Mouse (Mus musculus): ENCODE data around the gene Gm20708. TPM values are rescaled to one million over a fixed set of nuclear protein-coding genes. Genes with fewer than 3 reads are reported as not detected.

Gene Gm20708
- polyA plus RNA-seq, 1 experiment from 2014 or later = 1.8 TPM

GRCm38 (mm10) chr11:117825333-117826101 is 16.0 kb downstream of the Gm20708 start, which contains the start of the genes Afmid and Tk1:
TSS of gene Afmid (plus strand) at chr11:117825924.
TSS of gene Tk1 (minus strand) at chr11:117826092.
- peak; percentile 34; the same call in 1 of the 2 replicates for ATAC-seq
- H3K27ac ChIP-seq (ENCODE audit: low read depth, low read length) = peak within 1 kb of the TSS; percentile 59
- WGBS = under 1% methylated on average over 34 of the region's 34 CpGs

GRCm38 (mm10) chr11:117826164-117826563 is 16.7 kb downstream of the Gm20708 start:
- Histone ChIP-seq H3K4me2 (ENCODE audit: low read length) (peak overlapping the region; percentile 95), H3K4me3 (ENCODE audit: low read length) (peak overlapping the region; percentile 53), H3K4me1 (ENCODE audit: control insufficient read depth, insufficient read depth, low read depth, low read length) (peaks cover 42% of the 10 kb centered on the region), H3K9me3 (ENCODE audit: control insufficient read depth, low read length) (no peaks in the 10 kb centered on the region), H3K36me3 (ENCODE audit: control insufficient read depth, insufficient read depth, low read length) (no peaks in the 10 kb centered on the region), H3K9ac (ENCODE audit: low read depth, low read length) (peak overlapping the region; percentile 66), H3K27me3 (replicated peaks; ENCODE audit: control insufficient read depth, insufficient read depth, low read length) (no peaks in the 10 kb centered on the region), H3K27ac (ENCODE audit: low read depth, low read length) (peak overlapping the region; percentile 59)
- peak; percentile 10; the same call in 1 of the 2 replicates for ATAC-seq
- 7% methylated on average over 5 of the region's 5 CpGs for WGBS

More at GRCm38 (mm10) chr11:117825333-117826101, 16.0 kb downstream of the Gm20708 start, which contains the start of the genes Afmid and Tk1:
- Histone ChIP-seq H3K27me3 (replicated peaks; ENCODE audit: control insufficient read depth, insufficient read depth, low read length) (no peaks in the 10 kb centered on the region), H3K4me1 (ENCODE audit: control insufficient read depth, insufficient read depth, low read depth, low read length) (peaks cover 42% of the 10 kb centered on the region), H3K9ac (ENCODE audit: low read depth, low read length) (peak within 1 kb of the TSS; percentile 66), H3K4me3 (ENCODE audit: low read length) (peak within 1 kb of the TSS; percentile 53), H3K36me3 (ENCODE audit: control insufficient read depth, insufficient read depth, low read length) (no peaks in the 10 kb centered on the region), H3K9me3 (ENCODE audit: control insufficient read depth, low read length) (no peaks in the 10 kb centered on the region), H3K4me2 (ENCODE audit: low read length) (peak within 1 kb of the TSS; percentile 95)

DNA sequence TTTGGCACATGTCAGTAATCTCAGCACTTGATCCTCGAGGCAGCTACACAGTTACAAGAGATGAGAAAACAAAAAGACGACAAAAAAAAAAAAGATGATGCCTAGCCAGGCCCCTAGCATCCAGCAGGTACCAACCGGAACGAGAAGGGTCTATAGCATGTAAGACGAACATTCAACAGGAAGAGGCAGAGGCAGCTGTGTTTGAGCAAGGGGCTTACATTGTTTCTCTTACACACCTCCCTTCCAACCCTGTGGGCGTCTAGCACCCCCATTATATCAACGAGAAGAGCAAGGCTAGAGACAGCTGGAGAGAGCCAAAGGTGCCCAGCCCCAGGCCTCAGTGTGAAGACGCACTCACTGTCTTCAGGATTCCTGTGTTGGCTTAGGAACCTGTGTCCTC is 17.4 kb downstream of the Gm20708 start:
- Histone ChIP-seq H3K4me2 (ENCODE audit: low read length) (no peak overlapping the region), H3K27ac (ENCODE audit: low read depth, low read length) (no peak overlapping the region), H3K27me3 (replicated peaks; ENCODE audit: control insufficient read depth, insufficient read depth, low read length) (no peaks in the 10 kb centered on the region), H3K4me1 (ENCODE audit: control insufficient read depth, insufficient read depth, low read depth, low read length) (peaks cover 42% of the 10 kb centered on the region), H3K36me3 (ENCODE audit: control insufficient read depth, insufficient read depth, low read length) (no peaks in the 10 kb centered on the region), H3K9ac (ENCODE audit: low read depth, low read length) (no peak overlapping the region), H3K4me3 (ENCODE audit: low read length) (no peak overlapping the region), H3K9me3 (ENCODE audit: control insufficient read depth, low read length) (no peaks in the 10 kb centered on the region)
- WGBS = 73% methylated on average over 8 of the region's 8 CpGs
- no peak for ATAC-seq

DNA sequence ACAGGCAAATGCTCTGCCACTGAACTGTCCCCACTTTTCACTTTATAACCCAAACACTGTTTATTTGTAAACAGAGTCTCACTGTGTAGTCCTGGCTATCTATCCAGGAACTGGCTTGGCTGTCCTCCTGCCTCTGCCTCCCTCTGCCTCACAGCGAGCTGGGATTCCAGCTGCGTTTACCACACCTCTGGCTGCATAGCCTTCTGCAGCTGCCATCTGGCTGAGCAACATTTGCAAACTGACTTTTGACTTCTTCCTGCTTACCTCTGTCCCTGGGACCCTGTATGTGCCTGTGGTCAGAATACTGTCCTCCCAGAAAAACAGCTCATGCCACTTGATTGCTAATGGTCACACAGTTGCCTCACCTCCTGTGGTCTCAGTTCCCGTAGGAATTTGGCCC is 17.9 kb downstream of the Gm20708 start:
- WGBS = 73% methylated on average over 3 of the region's 3 CpGs
- peaks cover 44% of the 10 kb centered on the region for H3K4me1 ChIP-seq (ENCODE audit: control insufficient read depth, insufficient read depth, low read depth, low read length)

GRCm38 (mm10) chr11:117828149-117828887 is 18.9 kb downstream of the Gm20708 start:
- Histone ChIP-seq H3K36me3 (ENCODE audit: control insufficient read depth, insufficient read depth, low read length) (no peaks in the 10 kb centered on the region), H3K4me1 (ENCODE audit: control insufficient read depth, insufficient read depth, low read depth, low read length) (peaks cover 46% of the 10 kb centered on the region), H3K9ac (ENCODE audit: low read depth, low read length) (no peak overlapping the region), H3K27me3 (replicated peaks; ENCODE audit: control insufficient read depth, insufficient read depth, low read length) (no peaks in the 10 kb centered on the region), H3K4me3 (ENCODE audit: low read length) (no peak overlapping the region), H3K9me3 (ENCODE audit: control insufficient read depth, low read length) (no peaks in the 10 kb centered on the region), H3K4me2 (ENCODE audit: low read length) (no peak overlapping the region), H3K27ac (ENCODE audit: low read depth, low read length) (peak overlapping the region; percentile 46; the same call in 1 of the 2 replicates)
- WGBS = 77% methylated on average over 18 of the region's 18 CpGs
- ATAC-seq = no peak

More for the DNA sequence above, 17.9 kb downstream of the Gm20708 start:
- ATAC-seq = no peak
- no peak overlapping the region for H3K4me3 ChIP-seq (ENCODE audit: low read length)
- H3K9me3 ChIP-seq (ENCODE audit: control insufficient read depth, low read length) = no peaks in the 10 kb centered on the region
- H3K27me3 ChIP-seq (replicated peaks; ENCODE audit: control insufficient read depth, insufficient read depth, low read length) = no peaks in the 10 kb centered on the region
- no peaks in the 10 kb centered on the region for H3K36me3 ChIP-seq (ENCODE audit: control insufficient read depth, insufficient read depth, low read length)
- no peak overlapping the region for H3K27ac ChIP-seq (ENCODE audit: low read depth, low read length)
- H3K4me2 ChIP-seq (ENCODE audit: low read length) = no peak overlapping the region
- H3K9ac ChIP-seq (ENCODE audit: low read depth, low read length) = no peak overlapping the region

DNA sequence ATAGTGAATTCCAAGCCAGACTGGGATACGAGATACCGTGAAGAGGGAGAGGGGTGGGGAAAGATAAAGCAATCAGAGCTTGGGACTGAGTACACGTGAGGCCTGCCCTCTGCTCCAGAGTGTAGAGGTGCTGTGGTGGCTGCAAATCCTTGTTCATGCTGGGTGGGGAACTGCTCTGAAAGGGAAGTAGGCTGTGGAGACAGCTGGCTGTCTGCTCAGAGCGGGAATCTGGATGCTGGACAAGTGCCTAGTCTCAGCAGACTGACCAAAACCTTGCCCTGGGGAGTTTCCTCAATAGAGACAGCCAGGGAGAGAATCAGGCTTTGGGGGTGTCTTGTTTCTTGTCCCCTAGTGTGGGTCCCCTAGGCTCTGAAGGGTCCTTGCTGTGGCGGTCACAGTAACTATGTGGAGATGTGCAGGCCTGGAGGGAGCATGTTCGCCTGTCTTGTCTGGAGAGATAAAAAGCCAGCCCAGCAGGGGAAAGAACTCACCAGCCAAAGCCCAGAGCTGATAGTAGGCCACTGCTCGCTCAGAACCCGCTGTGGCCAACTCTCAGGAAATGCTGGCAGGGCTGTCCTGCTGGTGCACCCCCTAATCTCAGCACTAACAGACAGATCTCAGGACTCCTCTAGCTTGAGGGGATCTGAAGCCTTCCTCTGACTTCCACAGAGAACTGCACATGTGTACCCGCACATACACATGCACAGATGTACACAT is 19.6 kb downstream of the Gm20708 start:
- H3K36me3 ChIP-seq (ENCODE audit: control insufficient read depth, insufficient read depth, low read length) = no peaks in the 10 kb centered on the region
- H3K4me2 ChIP-seq (ENCODE audit: low read length) = no peak overlapping the region
- peak overlapping the region; percentile 46 for H3K27ac ChIP-seq (ENCODE audit: low read depth, low read length)
- ATAC-seq = no peak
- no peaks in the 10 kb centered on the region for H3K9me3 ChIP-seq (ENCODE audit: control insufficient read depth, low read length)
- no peak overlapping the region for H3K4me3 ChIP-seq (ENCODE audit: low read length)
- 53% methylated on average over 9 of the region's 9 CpGs for WGBS
- no peak overlapping the region for H3K9ac ChIP-seq (ENCODE audit: low read depth, low read length)
- no peaks in the 10 kb centered on the region for H3K27me3 ChIP-seq (replicated peaks; ENCODE audit: control insufficient read depth, insufficient read depth, low read length)
- peaks cover 45% of the 10 kb centered on the region for H3K4me1 ChIP-seq (ENCODE audit: control insufficient read depth, insufficient read depth, low read depth, low read length)

DNA sequence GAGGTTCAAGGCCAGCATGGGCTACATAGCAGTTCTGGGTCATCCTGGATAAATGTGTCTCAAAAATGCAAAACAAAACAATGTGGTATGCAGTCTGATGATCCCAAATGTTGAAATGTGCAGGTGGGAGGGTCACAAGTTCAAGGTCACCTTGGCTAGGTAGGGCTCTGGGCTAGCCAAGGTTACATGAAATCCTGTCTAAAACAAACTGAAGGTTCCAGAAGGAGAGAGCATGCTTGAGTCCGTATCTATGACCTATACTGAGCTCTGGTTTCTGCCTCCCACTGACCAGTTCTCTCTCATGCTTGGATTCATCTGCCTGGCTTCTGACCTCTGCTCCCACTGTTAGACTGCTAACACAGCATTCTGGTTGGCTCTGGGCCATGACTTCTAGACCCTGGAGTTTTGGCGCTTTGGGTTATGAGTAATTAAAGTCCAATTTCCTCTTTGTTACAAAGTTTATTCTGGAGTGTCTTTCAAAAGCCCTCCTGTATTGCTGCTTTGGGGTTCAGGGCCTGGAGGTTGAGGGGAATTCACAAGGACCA is 20.3 kb downstream of the Gm20708 start:
- H3K9ac ChIP-seq (ENCODE audit: low read depth, low read length) = no peak overlapping the region
- no peaks in the 10 kb centered on the region for H3K36me3 ChIP-seq (ENCODE audit: control insufficient read depth, insufficient read depth, low read length)
- H3K4me3 ChIP-seq (ENCODE audit: low read length) = no peak overlapping the region
- H3K9me3 ChIP-seq (ENCODE audit: control insufficient read depth, low read length) = no peaks in the 10 kb centered on the region
- no peak for ATAC-seq
- no peak overlapping the region for H3K4me2 ChIP-seq (ENCODE audit: low read length)
- no peak overlapping the region for H3K27ac ChIP-seq (ENCODE audit: low read depth, low read length)
- no peaks in the 10 kb centered on the region for H3K27me3 ChIP-seq (replicated peaks; ENCODE audit: control insufficient read depth, insufficient read depth, low read length)
- WGBS = 67% methylated on average over 2 of the region's 2 CpGs
- H3K4me1 ChIP-seq (ENCODE audit: control insufficient read depth, insufficient read depth, low read depth, low read length) = peaks cover 39% of the 10 kb centered on the region

DNA sequence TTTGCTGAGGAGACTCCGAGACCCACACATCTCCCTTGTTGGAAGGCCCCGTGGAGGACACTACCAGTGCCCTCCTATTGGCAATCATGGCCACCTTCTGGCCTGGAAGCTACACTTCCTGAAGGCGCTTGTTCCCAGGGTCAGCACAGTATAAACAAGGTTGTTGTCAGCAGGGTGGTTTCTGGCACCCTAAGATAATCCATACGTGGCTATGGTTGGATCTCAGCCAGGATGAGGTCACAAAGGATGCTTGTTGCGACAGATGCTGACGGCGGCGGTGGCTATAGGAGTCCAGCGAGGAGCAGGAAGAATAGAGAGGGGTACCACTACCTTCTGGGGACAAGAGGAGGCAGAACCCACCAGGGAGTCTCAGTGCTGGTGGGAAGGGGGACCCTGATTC is 20.9 kb downstream of the Gm20708 start:
- no peaks in the 10 kb centered on the region for H3K27me3 ChIP-seq (replicated peaks; ENCODE audit: control insufficient read depth, insufficient read depth, low read length)
- H3K4me2 ChIP-seq (ENCODE audit: low read length) = no peak overlapping the region
- H3K9me3 ChIP-seq (ENCODE audit: control insufficient read depth, low read length) = no peaks in the 10 kb centered on the region
- no peak overlapping the region for H3K4me3 ChIP-seq (ENCODE audit: low read length)
- ATAC-seq = no peak
- no peak overlapping the region for H3K9ac ChIP-seq (ENCODE audit: low read depth, low read length)
- WGBS = 67% methylated on average over 9 of the region's 9 CpGs
- no peaks in the 10 kb centered on the region for H3K36me3 ChIP-seq (ENCODE audit: control insufficient read depth, insufficient read depth, low read length)
- H3K4me1 ChIP-seq (ENCODE audit: control insufficient read depth, insufficient read depth, low read depth, low read length) = peaks cover 33% of the 10 kb centered on the region
- H3K27ac ChIP-seq (ENCODE audit: low read depth, low read length) = no peak overlapping the region
